Mouse (Mus musculus) left cerebral cortex, postnatal 25 days (tissue): ENCODE data around the gene Supt6. TPM values are rescaled to one million over a fixed set of nuclear protein-coding genes. Genes with fewer than 3 reads are reported as not detected.

ENCODE experiments used
- DNase-seq, 2 experiments: peaks; one replicate each; pipeline ENCODE4 v3.0.0; 2022; ENCODE audit warnings: low spot score in 2 of 2, mixed read lengths in 1 of 2
- intact Hi-C: fragments of 180-260 bp; cut with DNase I; formaldehyde crosslinking; loops from one replicate; pipeline ENCODE4 v1.15.1; 2025
- total RNA-seq, 2 experiments: library from RNA; stranded (reverse); gene quantifications; 2 replicates each; pipeline ENCODE4 v1.2.3; 2021

Gene Supt6
- total RNA-seq, 2 experiments from 2014 or later = 92.2 to 95.8 TPM

GRCm38 (mm10) chr11:78240193-78240857 lies 5.5 kb downstream of the Supt6 start:
- DNase-seq = peak; percentile 73 to 88
- intact Hi-C loops = loop anchor here (5.0 kb wide), 1 partner anchor 53 kb away; the partner anchor contains the start of gene Rab34

- no peak for DNase-seq
- intact Hi-C loops = no loop called here
These were observed 14.3 kb downstream of the Supt6 start for GRCm38 (mm10) chr11:78231518-78231917.

- no peak for DNase-seq
- intact Hi-C loops = loop anchor here (5.0 kb wide), 1 partner anchor 54 kb away; no protein-coding TSS in a partner anchor
These were observed 22.2 kb downstream of the Supt6 start for GRCm38 (mm10) chr11:78223586-78223985.

GRCm38 (mm10) chr11:78215709-78216317 lies 30.0 kb downstream of the Supt6 start:
- DNase-seq = peak in 1 of 2 experiments; percentile 43
- intact Hi-C loops = loop anchor here (2.0 kb wide), 1 partner anchor 27 kb away; the partner anchor contains the start of gene Rab34

GRCm38 (mm10) chr11:78213086-78213817 lies 32.5 kb downstream of the Supt6 start:
- intact Hi-C loops = no loop called here
- DNase-seq = no peak

GRCm38 (mm10) chr11:78211513-78211912 lies 34.3 kb downstream of the Supt6 start:
- intact Hi-C loops = no loop called here
- no peak for DNase-seq

- no peak for DNase-seq
- intact Hi-C loops = no loop called here
These were observed 35.2 kb downstream of the Supt6 start for GRCm38 (mm10) chr11:78210615-78211014.

GRCm38 (mm10) chr11:78209886-78210285 lies 35.9 kb downstream of the Supt6 start:
- no peak for DNase-seq
- intact Hi-C loops = no loop called here

GRCm38 (mm10) chr11:78207190-78207589 lies 38.6 kb downstream of the Supt6 start:
- intact Hi-C loops = no loop called here

GRCm38 (mm10) chr11:78205361-78206206 lies 40.2 kb downstream of the Supt6 start:
- intact Hi-C loops = no loop called here
- no peak for DNase-seq

More at GRCm38 (mm10) chr11:78207190-78207589, 38.6 kb downstream of the Supt6 start:
- no peak for DNase-seq

GRCm38 (mm10) chr11:78204287-78204686 lies 41.5 kb downstream of the Supt6 start:
- intact Hi-C loops = no loop called here
- no peak for DNase-seq

- intact Hi-C loops = no loop called here
These were observed 43.4 kb downstream of the Supt6 start for GRCm38 (mm10) chr11:78202372-78202771.

GRCm38 (mm10) chr11:78195101-78195863 lies 50.5 kb downstream of the Supt6 start:
- DNase-seq = no peak
- intact Hi-C loops = no loop called here

More at GRCm38 (mm10) chr11:78202372-78202771, 43.4 kb downstream of the Supt6 start:
- DNase-seq = no peak

- no peak for DNase-seq
- intact Hi-C loops = no loop called here
These were observed 51.2 kb downstream of the Supt6 start for GRCm38 (mm10) chr11:78194411-78195100.

- no peak for DNase-seq
- intact Hi-C loops = no loop called here
These were observed 52.7 kb downstream of the Supt6 start, which contains the start of gene Proca1 for GRCm38 (mm10) chr11:78193113-78193512. Gene Proca1 (plus strand): TSS chr11:78193392.

- DNase-seq = no peak
- intact Hi-C loops = no loop called here
These were observed 55.7 kb downstream of the Supt6 start for GRCm38 (mm10) chr11:78190041-78190440.

- DNase-seq = peak; percentile 71 to 83
- intact Hi-C loops = loop anchor here (2.0 to 5.0 kb wide), 2 partner anchors 25 to 53 kb away; no protein-coding TSS in a partner anchor
These were observed 56.4 kb downstream of the Supt6 start for GRCm38 (mm10) chr11:78189234-78190040.
